Mouse (Mus musculus): ENCODE measurements around the gene Itpkb. TPM values are rescaled to one million over a fixed set of nuclear protein-coding genes. Genes with fewer than 3 reads are reported as not detected.

Itpkb gene
- total RNA-seq, 2 experiments from 2014 or later = 15.4 to 16.5 TPM

DNA sequence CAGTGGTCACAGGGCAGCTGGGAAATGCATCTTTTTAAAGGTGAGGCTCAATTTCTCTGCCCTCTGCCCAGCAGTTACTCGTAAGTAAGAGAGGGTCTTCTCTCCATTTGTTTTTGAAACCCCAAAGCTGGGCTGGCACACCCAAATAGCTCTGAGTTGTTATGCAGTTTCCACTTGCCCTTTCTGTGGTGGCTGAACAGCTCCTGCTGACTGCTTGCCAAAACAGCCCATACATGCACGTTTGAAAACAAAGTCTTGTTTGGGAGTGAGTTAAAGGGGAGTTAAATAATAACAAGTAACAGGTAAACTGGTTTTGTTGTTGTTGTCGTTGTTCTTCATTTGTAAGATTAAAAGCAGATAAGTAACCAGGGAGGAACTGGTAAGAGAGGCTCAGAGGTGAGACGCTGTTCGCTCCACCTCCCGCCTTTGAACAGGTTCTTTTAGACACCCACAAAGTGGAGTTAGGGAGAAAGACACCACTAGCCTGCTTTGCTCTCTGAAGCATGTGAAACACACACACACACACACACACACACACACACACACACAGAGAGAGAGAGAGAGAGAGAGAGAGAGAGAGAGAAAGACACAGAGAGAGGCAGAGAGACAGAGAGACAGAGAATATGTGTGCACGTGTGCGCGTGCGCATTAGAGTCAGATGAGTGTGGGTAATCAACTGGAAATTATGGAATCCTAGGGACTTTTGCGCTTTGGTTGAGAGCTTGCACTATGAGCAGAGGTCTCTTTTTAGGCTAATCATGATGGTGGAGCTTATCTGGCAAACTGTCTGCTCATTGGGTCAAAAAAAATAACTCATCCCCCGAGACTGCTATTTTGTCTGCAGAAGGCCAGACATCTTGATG lies 5.5 kb downstream of the Itpkb start:
- no peak for DNase-seq (ENCODE audit: low spot score in 2 of 2)
- intact Hi-C loops (cut with DNase I) = no loop called here

DNA sequence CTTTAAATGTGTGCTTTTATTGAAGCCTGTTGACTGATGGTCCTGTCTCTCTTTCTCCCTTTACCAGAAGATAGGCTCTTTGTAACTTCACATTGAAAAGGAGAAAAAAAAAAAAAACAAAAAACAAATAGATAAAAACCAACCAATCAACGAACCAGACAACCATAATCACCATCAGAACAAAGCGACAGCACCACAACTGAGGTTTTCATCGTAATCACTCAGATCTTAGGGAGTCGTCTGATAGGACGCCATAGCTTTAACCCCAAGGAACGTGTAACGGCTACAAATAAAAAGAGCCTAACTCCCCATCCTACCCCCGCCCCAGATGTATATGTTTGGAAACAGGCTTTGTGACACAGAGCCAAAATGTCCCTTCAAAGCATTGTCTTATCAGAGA lies 8.1 kb downstream of the Itpkb start:
- DNase-seq (ENCODE audit: low spot score in 2 of 2) = no peak
- intact Hi-C loops (cut with DNase I) = no loop called here

DNA sequence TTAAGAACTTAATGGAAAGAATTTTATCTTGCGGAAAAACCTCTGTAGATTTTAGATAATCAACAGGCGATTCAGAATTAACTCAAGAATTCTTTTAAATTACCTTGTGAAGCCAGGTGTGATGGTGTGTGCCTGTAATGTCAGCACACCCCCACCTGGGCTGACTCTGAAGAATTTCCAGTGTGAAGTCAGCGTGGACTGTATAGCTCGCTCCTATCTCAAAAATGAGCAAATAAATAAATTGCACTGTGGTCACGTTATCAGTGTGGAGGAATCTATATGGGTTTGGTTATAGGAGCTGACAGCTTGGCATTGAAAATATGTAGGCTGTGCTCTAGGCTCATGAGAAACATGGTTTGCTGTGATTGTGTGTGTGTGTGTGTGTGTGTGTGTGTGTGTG lies 8.9 kb downstream of the Itpkb start:
- DNase-seq (ENCODE audit: low spot score in 2 of 2) = no peak
- intact Hi-C loops (cut with DNase I) = no loop called here

DNA sequence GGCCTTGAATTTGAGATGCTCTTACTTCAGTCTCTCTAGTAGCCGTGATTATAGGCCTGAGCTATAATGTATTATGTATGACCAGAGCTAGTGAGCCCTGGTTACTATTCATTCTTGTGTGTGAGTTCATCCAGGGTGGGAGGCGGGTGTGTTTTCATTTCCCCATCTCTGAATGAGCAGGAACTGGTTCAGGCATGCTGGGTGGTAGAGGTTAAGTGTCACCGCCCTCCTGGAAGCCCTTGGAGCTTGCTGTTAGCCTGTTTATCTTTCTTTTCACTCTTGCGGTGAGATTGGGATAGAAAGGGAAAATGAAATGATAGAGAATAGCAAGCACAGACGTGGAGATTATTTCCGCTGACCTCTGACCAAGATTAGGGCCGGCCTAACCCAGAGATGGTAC lies 12.7 kb downstream of the Itpkb start:
- no peak for DNase-seq (ENCODE audit: low spot score in 2 of 2)
- intact Hi-C loops (cut with DNase I) = no loop called here

DNA sequence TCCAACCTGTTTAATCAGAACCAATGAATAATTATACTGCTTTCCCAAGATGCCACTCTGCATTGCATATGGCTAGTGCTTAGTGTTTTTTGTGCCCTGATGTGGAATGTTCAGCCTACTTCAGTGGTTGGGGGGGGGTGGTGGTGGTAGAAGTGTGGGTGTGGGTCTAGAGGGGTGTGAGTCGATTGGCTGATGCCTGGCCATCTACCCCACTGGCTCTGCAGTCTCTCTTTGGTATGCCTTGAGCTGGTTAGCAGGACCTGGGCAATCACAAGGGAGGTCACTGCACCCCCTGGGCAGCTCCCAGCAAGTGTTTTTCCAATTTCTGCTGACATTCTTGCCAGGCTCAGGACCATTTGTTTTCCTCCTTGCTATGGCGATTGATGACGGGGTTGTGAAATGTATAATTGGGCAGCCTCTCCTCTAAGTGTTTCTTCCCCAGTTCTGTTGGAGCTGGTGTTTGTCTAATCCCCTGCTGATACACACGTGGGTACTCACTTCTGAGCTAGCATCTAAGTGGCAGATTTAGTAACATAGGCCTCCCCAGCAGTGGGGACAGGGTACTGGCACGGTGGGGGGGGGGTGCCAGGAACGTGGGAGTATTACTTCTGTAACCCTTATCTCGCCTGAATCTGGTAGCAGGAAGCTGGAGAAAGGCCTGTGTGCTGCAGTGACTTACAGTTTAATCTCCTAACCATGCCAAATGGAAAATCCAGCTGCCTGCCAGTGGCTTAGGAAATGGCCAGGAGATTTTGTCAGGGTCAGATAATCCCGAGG lies 13.3 kb downstream of the Itpkb start:
- intact Hi-C loops (cut with DNase I) = no loop called here
- DNase-seq (ENCODE audit: low spot score in 2 of 2) = no peak

DNA sequence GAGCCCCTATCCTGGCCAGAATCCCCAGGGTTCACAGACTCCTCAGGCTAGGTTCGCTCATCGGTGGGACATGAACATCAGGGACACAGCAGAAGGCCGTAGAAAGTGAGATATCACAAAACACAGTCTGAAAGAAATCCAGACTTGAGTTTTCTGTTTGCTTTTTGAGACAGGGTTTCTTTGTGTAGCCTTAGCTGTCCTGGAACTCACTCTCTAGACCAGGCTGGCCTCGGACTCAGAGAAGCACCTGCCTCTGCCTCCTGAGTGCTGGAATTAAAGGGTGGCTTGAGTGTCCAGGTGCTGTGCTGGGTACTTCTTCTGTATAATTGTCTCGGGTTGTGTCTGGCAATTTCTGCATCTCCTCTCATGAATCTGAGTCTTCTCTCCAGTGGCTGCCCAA lies 14.8 kb downstream of the Itpkb start:
- DNase-seq (ENCODE audit: low spot score in 2 of 2) = no peak
- intact Hi-C loops (cut with DNase I) = no loop called here

DNA sequence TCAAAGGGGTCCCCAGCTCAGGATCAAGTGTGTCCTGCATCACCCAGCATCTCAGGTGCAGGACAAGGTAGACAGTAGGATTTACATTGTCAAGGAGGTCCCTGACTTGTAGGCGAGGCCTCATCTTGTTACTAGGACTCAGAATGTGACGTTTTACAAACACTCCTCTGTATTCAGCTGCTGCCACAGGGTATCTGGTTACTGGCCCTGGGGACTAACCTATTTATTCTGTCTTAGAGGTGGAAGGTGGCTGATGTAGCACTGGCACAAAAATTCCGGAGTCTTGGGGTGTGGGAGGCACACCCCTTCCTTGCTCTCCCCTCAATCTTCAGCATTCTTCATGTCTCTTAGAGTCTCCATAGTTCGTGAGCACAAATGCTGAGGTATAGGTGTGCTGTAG lies 16.8 kb downstream of the Itpkb start:
- intact Hi-C loops (cut with DNase I) = no loop called here
- DNase-seq (ENCODE audit: low spot score in 2 of 2) = no peak

DNA sequence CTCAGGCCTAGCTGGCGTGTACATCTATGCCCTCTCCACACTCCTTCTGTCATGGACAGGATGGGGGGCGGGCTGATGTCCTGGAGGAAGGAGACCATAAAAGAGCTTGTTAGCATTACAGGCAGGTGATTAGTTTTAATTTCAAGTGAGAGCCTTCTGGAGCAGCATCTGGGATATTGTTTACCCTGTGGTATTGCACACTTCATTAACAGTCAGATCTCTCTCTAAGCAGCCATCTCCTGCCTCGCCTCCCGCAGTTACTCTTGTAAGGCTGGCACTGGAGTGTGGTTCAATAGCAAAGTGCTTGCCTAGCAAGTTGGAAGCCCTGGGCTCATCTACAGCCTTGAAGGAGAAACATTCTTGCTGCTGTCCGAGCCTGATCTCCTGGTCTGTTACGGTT lies 17.6 kb downstream of the Itpkb start:
- intact Hi-C loops (cut with DNase I) = no loop called here
- DNase-seq (ENCODE audit: low spot score in 2 of 2) = no peak

DNA sequence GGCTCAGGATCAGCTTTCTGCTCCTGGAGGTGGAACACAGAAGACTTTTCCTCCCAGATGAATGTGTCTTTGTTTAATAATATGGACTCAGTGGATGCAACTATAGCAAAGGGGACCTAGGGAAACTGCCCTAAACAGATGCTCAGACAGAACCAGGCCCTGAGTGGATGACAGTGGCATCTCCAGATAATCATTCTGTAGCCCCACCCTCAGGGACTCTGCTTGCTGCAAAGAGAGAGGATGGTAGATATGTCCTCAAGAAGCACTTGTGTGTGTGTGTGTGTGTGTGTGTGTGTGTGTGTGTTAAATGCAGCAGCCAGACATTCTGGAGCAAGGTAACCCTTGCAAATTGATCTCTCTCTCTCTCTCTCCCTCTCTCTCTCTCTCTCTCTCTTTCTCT lies 18.8 kb downstream of the Itpkb start:
- DNase-seq (ENCODE audit: low spot score in 2 of 2) = no peak
- intact Hi-C loops (cut with DNase I) = no loop called here

DNA sequence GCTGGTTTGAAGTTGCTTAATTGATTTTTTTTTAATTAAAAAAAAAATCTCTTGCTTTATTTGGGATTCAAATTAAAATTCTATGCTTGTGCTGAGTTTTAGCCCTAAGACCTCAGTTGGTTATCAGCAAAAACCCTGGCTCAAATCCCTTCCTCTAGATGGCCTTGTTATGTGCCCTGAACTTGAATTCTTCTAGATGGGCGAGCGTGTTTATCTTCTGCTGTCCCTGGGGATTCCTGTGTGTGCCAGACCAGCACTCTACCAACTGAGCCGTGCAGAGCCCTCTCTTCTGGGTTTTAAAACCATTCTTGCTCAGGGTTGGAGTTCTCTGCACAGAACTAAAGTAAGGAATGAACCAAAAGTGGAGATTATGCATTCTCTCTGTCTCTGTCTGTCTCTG lies 22.0 kb downstream of the Itpkb start:
- intact Hi-C loops (cut with DNase I) = no loop called here
- DNase-seq (ENCODE audit: low spot score in 2 of 2) = no peak

DNA sequence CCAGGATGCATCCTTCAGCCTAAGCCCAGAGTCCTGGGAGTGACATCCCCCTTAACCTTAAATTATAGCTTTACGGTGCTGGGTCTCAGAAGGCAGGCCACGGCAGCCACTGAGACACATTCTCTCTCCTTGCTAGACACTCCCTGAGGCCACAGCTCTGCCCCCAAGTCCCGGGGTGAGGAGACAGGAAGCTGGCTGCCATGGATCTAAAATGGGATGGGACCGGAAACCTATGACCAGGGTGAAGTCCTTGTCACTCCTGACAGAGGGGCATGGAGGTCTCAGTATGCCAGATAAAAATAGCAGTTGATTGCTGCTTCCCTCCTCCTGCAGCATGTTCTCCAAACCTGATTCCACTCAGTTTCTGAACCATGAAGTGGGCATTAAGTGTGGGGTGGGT lies 23.8 kb downstream of the Itpkb start:
- intact Hi-C loops (cut with DNase I) = no loop called here
- DNase-seq (ENCODE audit: low spot score in 2 of 2) = no peak

DNA sequence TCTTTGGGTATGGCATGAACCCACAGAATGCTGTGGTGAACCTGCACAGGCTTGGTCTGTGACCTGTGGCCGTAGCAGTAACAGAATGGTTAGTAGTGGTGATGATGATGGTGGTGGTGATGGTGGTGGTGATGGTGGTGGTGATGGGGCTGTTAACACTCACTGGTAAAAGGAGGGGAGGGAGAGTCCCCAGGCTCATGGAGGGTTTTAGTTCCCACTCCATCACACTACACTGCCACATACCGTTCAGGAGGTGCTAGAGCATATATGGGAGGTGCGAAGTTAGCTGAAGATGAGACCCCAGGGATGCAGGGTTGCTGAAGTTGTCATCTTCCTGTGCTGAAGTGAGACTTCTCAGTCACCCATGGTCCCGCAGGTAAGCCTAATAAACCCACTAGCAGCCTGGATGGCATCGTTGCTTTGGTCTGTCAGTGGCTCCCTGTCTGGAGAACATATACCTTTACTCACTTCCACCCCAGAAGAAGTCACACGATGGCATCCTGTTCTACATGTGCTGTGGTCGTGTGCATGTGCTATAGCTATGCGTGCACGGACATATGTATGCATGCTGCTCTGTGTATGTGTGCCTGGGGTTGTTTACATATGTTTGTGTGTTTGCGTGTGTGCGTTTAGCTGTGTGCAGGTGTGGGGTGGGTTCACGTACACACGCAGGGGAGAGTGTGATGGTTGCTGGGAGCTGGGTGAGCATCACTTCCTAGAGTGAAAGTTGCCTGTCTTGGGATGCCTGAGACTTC lies 24.9 kb downstream of the Itpkb start:
- intact Hi-C loops (cut with DNase I) = no loop called here
- no peak for DNase-seq (ENCODE audit: low spot score in 2 of 2)

DNA sequence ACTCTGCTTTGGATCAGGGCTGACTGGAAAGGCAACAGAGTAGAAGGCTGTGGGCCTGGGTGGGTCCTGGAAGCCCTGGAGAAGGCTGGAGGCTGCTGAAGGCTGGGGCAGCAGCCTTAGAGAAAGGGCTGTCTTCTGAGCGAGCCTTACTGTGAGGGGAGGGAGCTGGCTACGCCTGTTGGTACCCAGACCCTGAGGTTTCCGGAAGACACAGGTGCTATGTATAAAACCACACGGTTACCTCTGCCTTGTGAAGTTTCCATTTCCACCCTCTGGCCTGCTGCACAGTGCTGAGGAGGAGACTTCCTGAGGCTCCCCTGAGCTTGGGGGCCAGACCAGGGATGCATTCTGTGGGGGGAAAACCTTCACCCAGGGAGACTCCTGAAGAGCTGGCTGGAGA lies 25.9 kb downstream of the Itpkb start:
- intact Hi-C loops (cut with DNase I) = no loop called here
- DNase-seq (ENCODE audit: low spot score in 2 of 2) = no peak

DNA sequence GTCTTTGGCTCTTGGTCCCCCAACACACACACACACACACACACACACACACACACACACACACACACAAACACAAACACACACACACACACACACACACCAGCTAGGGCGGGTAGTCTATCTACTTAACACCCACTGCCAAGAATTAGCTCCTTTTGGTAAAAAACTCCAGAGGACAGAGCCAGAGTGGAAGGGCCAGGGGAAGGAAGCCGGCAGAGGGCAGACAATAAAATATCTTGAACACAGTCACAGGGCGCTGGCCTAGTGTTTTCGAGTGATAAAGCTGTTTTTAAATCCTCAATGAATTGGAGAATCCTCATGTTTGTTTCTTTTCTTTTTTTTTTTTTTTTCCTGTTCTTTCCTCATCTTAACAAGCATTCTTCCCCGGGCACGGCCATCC lies 26.6 kb downstream of the Itpkb start:
- DNase-seq (ENCODE audit: low spot score in 2 of 2) = no peak
- intact Hi-C loops (cut with DNase I) = no loop called here

DNA sequence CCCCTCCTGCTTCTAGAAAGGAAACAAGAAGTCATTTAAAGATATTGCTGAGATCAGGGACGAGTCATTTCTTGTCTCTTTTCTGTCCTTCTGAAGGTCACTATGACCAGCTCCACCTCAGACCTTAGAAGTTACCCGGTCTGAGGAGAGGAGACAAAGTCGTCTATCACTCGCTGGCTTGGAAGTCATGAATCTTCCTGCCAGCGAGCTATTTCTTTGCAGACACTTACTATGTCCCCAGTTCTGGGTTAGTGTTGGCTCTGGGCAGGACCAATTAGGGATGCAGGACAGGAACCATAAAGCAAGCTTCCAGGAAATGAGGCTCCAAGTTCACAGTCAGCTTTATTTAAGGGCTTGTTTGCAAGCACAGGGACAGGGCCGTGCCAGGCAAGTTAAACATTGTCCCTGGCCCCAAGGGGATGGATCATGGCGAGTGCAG lies 27.6 kb downstream of the Itpkb start:
- intact Hi-C loops (cut with DNase I) = no loop called here
- DNase-seq (ENCODE audit: low spot score in 2 of 2) = no peak

DNA sequence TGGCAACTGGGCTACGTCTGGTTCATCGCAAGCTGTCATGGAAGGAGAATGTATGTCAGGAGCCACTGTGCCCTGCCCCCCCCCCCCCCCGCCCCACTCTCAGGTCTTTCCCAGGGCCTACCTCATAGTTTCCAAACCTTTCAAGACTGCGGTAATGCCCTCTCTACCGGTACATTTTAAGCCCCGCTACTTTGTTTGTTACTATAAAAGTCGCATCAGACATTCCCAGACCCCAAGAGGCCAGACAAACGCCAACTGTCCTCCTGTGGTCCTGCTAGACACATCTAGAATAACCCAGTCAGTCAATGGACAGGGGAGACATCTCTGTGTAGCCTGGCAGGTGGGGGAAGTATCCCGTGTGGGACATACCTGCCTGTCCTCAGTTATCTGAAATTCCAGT lies 28.2 kb downstream of the Itpkb start:
- DNase-seq (ENCODE audit: low spot score in 2 of 2) = no peak
- intact Hi-C loops (cut with DNase I) = no loop called here

DNA sequence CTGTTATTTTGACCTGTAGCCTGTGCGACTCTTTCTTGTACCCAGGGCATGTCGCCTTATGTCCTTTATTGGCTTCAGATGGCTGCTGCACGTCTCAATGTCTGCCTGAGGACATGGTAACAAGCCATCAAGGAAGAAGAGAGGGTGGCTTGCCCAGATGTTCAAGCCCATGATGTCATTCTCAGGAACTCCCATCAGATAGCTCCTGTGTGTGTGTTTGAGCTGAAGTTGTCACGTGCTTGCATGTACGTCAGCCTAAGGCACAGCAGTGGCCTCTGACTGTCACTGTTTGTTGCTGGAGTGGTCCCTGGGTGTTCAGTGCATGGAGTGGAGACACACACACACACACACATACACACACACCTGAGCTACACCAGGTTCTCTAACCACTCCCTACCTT lies 29.0 kb downstream of the Itpkb start:
- intact Hi-C loops (cut with DNase I) = no loop called here
- DNase-seq (ENCODE audit: low spot score in 2 of 2) = no peak

DNA sequence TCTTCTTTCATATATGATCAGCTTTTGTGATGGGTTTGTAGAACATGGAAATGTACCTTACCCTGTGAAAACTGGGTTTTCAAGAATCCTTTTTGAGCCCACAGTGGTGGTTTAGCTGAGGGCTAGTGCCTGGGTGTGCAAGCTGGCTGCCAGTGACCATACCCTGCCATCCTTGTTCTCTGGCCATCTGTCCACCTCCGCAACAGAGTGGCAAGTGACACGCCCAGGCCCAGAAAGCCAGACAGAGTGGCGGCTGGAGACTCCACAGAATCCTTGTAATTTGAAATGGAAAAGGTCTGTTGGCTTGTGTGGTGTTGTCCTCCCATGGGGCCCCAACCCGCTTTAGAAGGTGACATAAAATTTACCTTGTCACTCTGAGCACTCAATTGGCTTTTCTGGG lies 31.9 kb downstream of the Itpkb start:
- intact Hi-C loops (cut with DNase I) = no loop called here
- DNase-seq (ENCODE audit: low spot score in 2 of 2) = no peak

DNA sequence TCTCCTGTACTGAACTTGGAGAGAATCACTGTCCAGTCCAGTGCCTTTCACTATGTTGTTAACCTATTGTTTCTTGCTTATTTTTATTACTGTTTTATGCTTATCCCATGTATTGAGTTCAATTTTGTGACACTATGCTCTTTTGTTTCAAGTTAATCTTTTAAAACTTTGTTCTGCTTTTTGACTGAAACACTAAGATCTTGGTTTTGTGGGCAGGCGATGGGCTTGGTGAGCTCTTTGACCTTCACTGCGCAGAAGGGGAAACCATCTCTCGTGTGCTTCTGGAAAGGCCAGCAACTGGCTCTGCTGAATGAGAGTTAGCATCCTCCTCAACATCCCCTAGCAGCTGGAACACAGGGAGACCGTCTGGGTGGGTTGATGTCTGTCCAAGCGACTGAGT lies 32.6 kb downstream of the Itpkb start:
- intact Hi-C loops (cut with DNase I) = no loop called here
- DNase-seq (ENCODE audit: low spot score in 2 of 2) = no peak

DNA sequence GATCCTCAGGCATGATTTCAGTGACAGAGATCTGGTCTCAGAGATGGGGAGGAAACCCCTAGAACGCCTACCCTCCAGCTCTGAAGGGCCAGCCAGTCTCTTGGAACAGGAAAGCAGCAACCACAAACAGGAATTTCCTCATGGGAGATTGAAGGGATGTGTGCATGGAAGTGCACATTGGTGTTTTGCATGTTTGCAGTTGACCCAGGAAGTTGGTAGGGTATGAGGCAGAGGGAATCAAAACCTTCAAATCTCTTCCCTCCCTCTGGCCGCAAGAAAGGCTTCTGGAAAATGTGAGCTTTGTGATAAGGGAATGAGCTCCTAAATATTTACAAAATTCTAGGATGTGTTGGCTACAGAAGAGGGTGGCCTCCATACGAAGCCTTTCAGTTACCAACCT lies 33.0 kb downstream of the Itpkb start:
- DNase-seq (ENCODE audit: low spot score in 2 of 2) = no peak
- intact Hi-C loops (cut with DNase I) = no loop called here

Data from left cerebral cortex, postnatal 25 days (tissue).